Mouse (Mus musculus) spleen, adult 18-20 months (tissue): ENCODE measurements around the gene Set.

ENCODE experiments used
- DNase-seq, 2 experiments: peaks; one replicate each; pipeline ENCODE4 v3.0.0; 2022; ENCODE audit warnings: mixed read lengths in 2 of 2

Gene Set

DNA sequence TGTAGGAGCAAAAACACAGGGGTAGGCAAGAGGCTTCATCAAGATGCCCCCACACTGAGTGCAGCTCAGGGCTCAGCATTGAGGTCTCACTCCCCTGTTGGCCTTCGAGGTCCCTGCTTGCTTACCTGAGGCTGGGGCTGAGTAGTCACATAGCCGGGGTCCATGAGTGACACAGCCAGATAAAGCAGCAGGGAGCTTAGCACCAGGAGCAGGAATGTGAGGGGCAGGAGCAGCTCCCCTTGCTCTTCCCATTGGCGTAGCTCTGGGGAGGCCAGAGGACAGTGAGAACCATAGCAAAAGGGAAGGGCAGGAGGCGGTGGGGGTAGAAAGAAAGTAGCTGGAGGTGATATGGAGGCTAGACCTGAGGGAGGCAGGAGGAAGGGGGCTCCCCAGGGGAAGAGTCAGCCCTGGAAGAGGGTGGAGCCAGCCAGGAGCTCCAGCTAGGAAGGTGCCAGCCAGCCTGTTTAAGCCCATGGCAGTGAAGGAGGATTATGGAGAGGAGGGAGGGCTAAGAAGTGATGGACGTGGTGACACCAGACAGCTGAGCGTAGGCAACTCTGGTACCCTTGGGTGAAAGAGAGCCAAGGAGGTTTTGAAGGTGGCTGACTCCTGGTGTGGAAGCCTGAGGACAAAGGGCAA lies 35.2 kb downstream of the Set start:
- DNase-seq: no peak

DNA sequence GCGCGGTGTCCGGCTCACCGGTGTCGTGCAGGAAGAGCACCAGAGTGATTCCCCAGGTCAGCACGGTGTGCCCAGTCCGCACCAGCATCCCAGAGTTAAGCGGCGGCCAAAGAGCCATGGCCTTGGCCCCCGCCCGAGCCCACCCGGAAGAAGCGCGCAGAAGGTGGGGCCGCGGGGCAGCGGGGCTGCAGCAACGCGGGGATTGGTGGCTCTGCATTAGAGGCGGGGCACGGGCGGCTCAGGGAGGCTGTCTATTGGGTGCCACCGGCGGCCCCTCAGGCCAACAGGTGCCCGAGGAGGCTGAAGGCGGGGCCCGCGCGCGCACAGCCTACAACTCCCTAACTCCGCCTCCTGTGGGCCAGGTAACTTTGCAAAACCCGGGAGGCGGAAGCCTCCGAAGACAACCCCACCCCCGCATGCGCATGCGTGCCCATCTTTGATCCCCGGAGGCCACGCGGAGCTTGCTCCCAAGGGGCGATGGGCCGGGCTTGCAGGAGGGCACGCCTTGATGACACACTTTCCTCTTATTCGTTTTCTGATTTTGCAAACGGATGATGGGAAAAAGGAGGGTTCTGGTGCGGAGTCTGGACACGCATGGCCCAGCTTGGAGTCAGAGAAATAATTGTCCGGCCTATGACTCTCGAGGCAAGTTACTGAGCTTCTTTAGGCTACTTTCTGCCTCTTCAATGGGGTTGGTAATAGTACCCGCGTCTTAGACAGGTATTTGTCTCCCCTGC lies 36.5 kb downstream of the Set start, which contains the start of gene Zdhhc12:
Gene Zdhhc12, minus strand, starts transcription at position 178 of the 737 bp plus-strand sequence.
- peak; percentile 96 to 99 for DNase-seq

DNA sequence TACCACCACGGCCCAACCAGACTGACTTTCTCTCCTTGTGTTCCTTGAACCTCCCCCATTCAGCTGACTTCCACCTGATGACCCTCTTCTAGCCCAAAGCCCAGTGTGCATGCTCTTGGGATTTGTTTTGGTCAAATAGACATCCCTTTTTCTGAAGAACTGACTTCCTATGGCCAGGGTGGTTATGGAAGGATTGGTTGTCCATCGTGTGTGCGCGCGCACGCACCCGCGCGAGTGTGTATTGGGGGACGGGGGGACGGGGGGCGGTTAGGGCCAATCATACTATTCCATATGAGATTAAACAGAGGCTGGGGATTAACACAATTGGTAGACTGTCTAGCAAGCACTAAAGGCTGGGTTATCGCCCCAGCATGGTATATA lies 37.0 kb downstream of the Set start:
- DNase-seq: no peak

DNA sequence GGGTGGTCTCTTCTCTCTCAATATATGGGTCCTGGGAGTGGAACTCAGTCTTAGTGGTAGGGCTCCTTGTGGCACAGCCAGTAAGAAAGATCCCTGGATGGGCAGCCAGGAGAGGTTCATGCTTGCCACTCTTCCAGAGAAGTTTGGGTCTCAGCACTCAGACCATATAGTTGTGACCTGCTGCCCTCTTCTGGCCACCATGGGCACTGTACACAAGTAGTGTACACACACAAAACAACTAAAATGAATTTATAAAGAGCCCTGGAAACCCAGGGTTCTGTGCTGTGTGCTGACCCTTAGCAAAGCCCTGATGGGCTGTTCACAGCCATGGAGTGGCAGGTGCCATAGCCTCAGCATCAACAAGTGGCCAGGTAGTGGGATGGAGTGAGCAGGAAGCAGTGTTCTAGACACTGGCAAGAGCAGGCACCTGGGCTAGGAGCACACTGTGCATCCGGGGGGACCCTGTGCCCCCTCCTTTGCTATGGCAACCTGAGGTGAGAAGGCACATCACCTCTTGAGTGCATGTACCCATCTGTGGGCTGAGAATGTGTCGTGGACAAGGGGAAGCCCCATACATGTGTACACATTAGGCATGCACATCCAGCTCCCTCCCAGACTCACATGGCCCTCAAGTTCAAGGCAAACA lies 38.8 kb downstream of the Set start:
- peak; percentile 39 to 64 for DNase-seq

DNA sequence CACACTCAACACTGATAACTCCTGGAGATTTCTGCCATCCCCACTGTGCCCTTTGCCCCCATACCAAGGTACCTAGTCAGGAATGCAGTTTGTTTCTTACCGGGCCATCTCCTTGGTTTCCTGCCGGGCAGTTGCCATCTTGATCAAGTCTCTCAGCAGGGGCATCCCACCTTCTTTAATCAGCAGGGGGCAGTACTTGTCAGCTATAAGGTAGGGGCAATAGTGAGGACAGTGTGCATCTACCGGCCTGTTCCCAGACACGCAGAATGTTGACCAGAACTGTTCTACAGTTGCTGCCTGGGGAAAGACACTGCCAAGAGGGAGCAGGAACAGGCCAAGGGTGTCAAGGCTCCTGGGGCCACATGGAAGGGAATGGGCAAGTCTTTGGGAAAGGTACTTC lies 43.0 kb downstream of the Set start:
- no peak for DNase-seq

DNA sequence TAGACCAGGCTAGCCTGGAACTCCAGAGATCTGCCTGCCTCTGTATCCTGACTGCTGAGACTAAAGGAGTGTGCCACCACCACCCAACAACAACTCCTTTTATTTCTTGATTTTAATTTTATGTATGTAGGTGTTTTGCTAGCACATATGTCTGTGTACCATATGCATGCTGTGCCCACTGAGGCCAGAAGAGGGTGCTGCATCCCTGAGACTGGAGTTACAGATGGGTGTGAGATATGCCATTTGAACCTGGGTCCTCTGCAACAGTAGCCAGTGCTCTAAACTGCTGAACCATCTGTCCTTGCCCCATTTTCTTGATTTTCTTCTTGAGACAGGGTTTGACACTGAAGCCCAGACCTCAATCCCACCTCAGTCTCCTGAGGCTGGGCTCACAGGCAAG lies 49.2 kb downstream of the Set start:
- peak; percentile 38 to 66 for DNase-seq

DNA sequence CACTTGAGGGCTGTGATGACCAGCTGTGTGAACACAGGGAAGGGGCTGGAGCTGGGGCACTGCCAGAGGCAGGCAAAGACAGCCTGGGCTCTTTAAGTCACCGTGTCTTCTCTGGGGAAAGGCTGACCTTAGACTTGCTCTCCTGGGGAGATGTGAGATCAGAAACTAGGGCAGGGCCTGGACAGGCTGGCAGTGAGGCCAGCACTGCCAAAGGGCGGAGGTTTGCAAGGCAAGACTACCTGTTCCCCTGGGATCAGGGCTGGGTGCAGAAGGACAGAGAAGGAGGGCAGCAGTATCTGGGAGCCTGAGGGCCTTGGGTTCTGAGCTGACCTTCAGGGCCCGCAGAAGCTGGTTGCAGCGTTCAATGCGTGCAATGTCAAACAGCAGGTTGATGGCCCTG lies 50.5 kb downstream of the Set start:
- DNase-seq: no peak

DNA sequence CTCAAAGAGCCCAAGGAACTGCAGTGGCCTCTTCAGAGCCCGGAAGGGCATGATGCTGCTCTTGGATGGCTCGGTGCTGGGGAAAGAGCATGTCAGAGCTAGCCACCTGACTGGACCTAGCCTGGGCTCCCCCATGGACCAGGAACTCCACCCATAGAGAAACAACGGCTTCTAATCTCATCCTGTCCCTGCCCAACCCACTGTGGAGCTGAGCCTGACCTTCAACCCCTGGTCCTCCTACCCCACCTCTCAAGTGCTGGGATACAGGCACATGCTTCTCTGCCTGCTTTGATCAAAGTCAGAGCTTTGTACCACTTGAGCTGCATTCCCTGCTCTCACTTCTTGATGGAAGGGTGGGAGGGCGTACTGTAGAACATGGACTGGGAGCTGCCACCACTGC lies 51.1 kb downstream of the Set start:
- DNase-seq: no peak

DNA sequence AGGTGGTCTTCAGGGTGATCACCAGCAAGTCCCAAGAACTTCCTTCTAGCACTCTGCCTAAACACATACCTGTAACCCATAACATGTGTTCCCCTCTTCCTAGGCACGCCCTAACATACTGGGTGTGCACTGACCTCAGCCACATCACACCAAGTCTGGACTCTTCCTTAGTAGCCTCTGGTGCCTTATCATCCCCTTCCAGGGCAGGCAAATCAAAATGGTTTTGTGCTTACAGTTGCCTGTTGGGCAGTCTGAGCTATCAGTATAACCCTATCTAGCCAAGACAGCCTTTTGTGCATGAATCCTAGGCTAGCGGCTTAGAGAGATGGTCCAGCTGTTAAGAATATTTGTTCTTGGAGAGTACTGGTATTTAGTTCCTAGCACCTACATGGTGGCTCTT lies 54.3 kb downstream of the Set start:
- no peak for DNase-seq

DNA sequence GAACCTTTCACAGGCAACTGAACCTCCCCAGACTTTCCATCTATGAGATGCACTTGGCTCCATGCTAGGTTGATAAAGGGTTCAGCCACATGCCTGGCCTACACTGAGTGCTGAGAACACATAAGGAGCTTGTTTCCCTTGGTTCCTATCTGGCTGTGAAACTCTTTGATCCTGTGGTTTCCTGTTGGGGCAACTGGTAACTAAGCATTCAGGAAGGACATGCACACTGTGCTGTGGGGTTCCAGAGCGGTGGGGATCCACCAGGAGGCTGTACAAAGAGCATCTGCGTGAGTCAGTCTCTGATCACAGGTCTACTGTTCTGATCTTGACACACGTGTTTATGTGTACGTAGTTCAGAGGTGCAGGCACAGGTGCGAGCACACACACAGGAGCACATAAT lies 55.4 kb downstream of the Set start:
- DNase-seq: no peak

DNA sequence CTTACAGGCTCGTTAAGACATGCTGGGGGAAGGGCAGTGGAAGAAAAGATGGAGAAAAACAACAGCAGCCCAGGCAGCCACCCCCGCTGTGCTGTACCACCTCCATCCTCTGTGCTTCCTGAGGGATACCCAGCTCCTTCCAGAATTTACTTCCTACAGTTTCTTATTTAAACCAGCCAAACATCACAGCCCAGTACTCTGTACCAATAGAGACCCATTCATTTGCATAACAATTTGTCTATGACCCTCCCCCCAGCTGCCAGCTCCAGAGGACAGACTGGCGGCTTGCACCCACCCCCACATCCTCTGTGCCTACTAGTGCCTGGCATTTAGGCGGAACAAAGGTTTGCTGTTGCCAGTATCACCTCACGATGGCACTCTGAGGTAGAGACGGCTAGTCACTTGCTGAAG lies 62.5 kb downstream of the Set start:
- peak; percentile 45 to 48 for DNase-seq

DNA sequence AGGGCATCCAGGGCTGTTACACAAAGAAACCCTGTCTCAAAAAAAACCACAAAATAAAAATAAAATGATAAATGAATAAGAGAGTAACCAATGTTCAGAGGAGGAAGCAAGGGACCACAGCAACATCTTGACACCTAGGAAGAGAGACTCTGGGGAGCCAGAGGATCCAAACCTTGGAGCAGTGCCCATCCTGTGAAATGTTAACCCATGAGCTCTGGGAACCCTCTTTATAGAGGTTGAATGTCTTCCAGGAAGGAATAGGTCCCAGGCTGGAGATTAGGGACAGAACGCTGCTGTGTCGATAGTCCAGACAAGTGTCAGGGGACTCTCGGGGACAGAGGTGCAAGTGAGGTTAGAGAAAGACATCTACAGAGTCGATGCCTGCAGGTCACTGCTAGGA lies 63.1 kb downstream of the Set start:
- DNase-seq: no peak
